Mouse (Mus musculus) embryonic fibroblast, embryonic 13.5 days (primary cell): ENCODE data around the gene Ip6k1.

Experiments
- CTCF ChIP-seq: IDR thresholded peaks from 2 replicates; pipeline ENCODE4 v1.5.1; 2011; ENCODE audit warnings: mild to moderate bottlenecking, control low read depth, low read length, moderate library complexity, borderline replicate concordance; ENCODE audit not compliant: insufficient read depth
- POLR2A ChIP-seq: IDR thresholded peaks from 2 replicates; pipeline ENCODE4 v1.6.1; 2011; ENCODE audit warnings: low read depth, mild to moderate bottlenecking, control low read depth, low read length, moderate library complexity

GRCm38 (mm10) chr9:108090611-108091120 lies 88.4 kb downstream of the Ip6k1 start:
- TF ChIP-seq CTCF (no peak), POLR2A (no peak)
